Mouse (Mus musculus) liver, embryonic 12.5 days (tissue): ENCODE data around the gene Creb5. TPM values are rescaled to one million over a fixed set of nuclear protein-coding genes. Genes with fewer than 3 reads are reported as not detected.

ENCODE experiments used
- ATAC-seq: fragments of 200-750 bp; cut with Nextera tagmentation; 2 replicates; pipeline ENCODE4 v1.8.0; 2017; ENCODE audit warnings: moderate number of reproducible peaks, mild to moderate bottlenecking, moderate library complexity
- H3K27ac ChIP-seq: fragments of 300-500 bp; sonication (generic); 2 replicates; pipeline ENCODE4 v1.5.1; 2016; ENCODE audit warnings: mild to moderate bottlenecking
- H3K27me3 ChIP-seq: fragments of 300-500 bp; sonication (generic); replicated peaks from 2 replicates; pipeline ENCODE4 v1.6.1; 2016; ENCODE audit warnings: mild to moderate bottlenecking, moderate library complexity
- H3K36me3 ChIP-seq: fragments of 300-500 bp; sonication (generic); 2 replicates; pipeline ENCODE4 v1.6.1; 2016; ENCODE audit warnings: mild to moderate bottlenecking, moderate library complexity
- H3K4me1 ChIP-seq: fragments of 300-500 bp; sonication (generic); 2 replicates; pipeline ENCODE4 v1.6.1; 2016
- H3K4me2 ChIP-seq: fragments of 300-500 bp; sonication (generic); 2 replicates; pipeline ENCODE4 v1.6.1; 2016; ENCODE audit warnings: mild to moderate bottlenecking, moderate library complexity
- H3K4me3 ChIP-seq: fragments of 300-500 bp; sonication (generic); 2 replicates; pipeline ENCODE4 v1.5.1; 2016; ENCODE audit warnings: mild to moderate bottlenecking, moderate library complexity
- H3K9ac ChIP-seq: fragments of 300-500 bp; sonication (generic); 2 replicates; pipeline ENCODE4 v1.6.1; 2016; ENCODE audit warnings: mild to moderate bottlenecking, moderate library complexity
- H3K9me3 ChIP-seq: fragments of 300-500 bp; sonication (generic); replicated peaks from 2 replicates; pipeline ENCODE4 v1.6.1; 2016; ENCODE audit warnings: mild to moderate bottlenecking, moderate library complexity
- WGBS: fragments of 180-500 bp; shearing (Covaris S2); methylation state at CpG from one replicate; pipeline ENCODE4 v1.1.7; 2016; ENCODE audit not compliant: insufficient replicate concordance; 5-methylcytosine and 5-hydroxymethylcytosine counted together
- polyA plus RNA-seq: library from polyadenylated mRNA; unstranded; fragments of >200 nt; fragmentation: Nextera tagmentation; extraction: Ambion mirVana; gene quantifications from 2 replicates; pipeline ENCODE4 v1.2.1, GENCODE M21; 2016

Gene Creb5
- polyA plus RNA-seq, 1 experiment from 2014 or later = 0.33 TPM

DNA sequence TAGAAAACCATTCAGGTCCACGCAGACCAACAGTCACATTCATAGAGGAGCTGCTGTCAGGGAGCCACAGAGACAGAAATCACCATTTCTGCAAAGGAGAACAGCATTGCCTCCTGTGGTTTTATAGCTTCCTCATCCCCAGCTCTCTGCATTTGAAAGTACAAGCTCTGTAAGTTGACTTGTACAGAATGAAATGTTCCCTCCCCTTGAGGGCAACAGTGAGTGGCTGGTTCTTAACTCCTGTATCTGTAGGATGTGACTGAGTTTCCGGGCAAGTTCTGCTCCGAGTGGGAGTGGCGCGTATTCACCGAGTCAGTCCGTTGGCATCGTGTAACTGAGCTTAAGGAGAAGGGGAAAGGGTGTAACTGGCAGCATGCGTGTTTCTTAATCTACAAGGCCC, 426.1 kb downstream of the Creb5 start:
- ATAC-seq = no peak
- WGBS = 64% methylated on average over 9 of the region's 9 CpGs

DNA sequence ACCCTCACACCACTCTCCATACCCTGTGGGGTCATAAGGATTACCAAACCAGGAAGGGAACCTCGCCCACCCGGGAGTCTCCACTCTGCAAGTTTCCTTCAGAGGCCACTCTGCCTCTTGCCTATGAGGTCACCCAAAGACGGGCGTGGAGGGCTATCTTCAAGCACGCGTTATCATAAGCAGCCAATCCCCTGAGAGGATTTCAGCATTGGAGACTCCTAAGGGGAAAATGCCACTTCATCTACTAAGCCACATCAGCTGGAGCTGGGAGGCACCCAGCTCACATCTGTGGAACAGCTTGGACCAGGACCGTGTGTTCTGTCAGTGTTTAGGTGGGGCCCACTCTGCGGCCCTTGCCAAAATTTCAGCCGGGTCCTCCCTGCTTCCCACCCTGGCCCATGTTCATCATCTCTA, 427.8 kb downstream of the Creb5 start:
- Histone ChIP-seq H3K9ac (no peak overlapping the region), H3K27ac (no peak overlapping the region), H3K4me3 (no peak overlapping the region), H3K4me2 (no peak overlapping the region), H3K4me1 (no peaks in the 10 kb centered on the region), H3K36me3 (no peaks in the 10 kb centered on the region), H3K27me3 (no peaks in the 10 kb centered on the region), H3K9me3 (no peaks in the 10 kb centered on the region)
- WGBS = 70% methylated on average over 9 of the region's 9 CpGs
- no peak for ATAC-seq

More for the DNA sequence above, 426.1 kb downstream of the Creb5 start:
- Histone ChIP-seq H3K9ac (no peak overlapping the region), H3K4me3 (no peak overlapping the region), H3K4me2 (no peak overlapping the region), H3K36me3 (no peaks in the 10 kb centered on the region), H3K9me3 (no peaks in the 10 kb centered on the region), H3K27me3 (no peaks in the 10 kb centered on the region), H3K4me1 (no peaks in the 10 kb centered on the region), H3K27ac (no peak overlapping the region)

- H3K27me3 ChIP-seq = no peaks in the 10 kb centered on the region
- no peak for ATAC-seq
- H3K36me3 ChIP-seq = no peaks in the 10 kb centered on the region
- no peak overlapping the region for H3K4me2 ChIP-seq
- H3K4me3 ChIP-seq = no peak overlapping the region
- H3K9ac ChIP-seq = no peak overlapping the region
- no peaks in the 10 kb centered on the region for H3K4me1 ChIP-seq
- H3K27ac ChIP-seq = no peak overlapping the region
- WGBS = 76% methylated on average over 9 of the region's 9 CpGs
- no peaks in the 10 kb centered on the region for H3K9me3 ChIP-seq
Measured at GRCm38 (mm10) chr6:53716013-53716412, 428.9 kb downstream of the Creb5 start.

GRCm38 (mm10) chr6:53720009-53720408, 432.9 kb downstream of the Creb5 start:
- Histone ChIP-seq H3K4me1 (no peaks in the 10 kb centered on the region), H3K4me3 (no peak overlapping the region), H3K4me2 (no peak overlapping the region), H3K27ac (no peak overlapping the region), H3K36me3 (no peaks in the 10 kb centered on the region), H3K9ac (no peak overlapping the region), H3K9me3 (no peaks in the 10 kb centered on the region), H3K27me3 (no peaks in the 10 kb centered on the region)
- 75% methylated on average over 3 of the region's 3 CpGs for WGBS
- ATAC-seq = no peak

- Histone ChIP-seq H3K4me1 (no peaks in the 10 kb centered on the region), H3K9ac (no peak overlapping the region), H3K4me2 (no peak overlapping the region), H3K27me3 (no peaks in the 10 kb centered on the region), H3K36me3 (no peaks in the 10 kb centered on the region), H3K4me3 (no peak overlapping the region), H3K9me3 (no peaks in the 10 kb centered on the region), H3K27ac (no peak overlapping the region)
- 9% methylated on average over 9 of the region's 9 CpGs for WGBS
- ATAC-seq = no peak
Measured at GRCm38 (mm10) chr6:53721595-53721994, 434.5 kb downstream of the Creb5 start.

GRCm38 (mm10) chr6:53722694-53723093, 435.6 kb downstream of the Creb5 start:
- no peak for ATAC-seq
- Histone ChIP-seq H3K36me3 (no peaks in the 10 kb centered on the region), H3K4me1 (no peaks in the 10 kb centered on the region), H3K9ac (no peak overlapping the region), H3K4me3 (no peak overlapping the region), H3K27me3 (no peaks in the 10 kb centered on the region), H3K27ac (no peak overlapping the region), H3K4me2 (no peak overlapping the region), H3K9me3 (no peaks in the 10 kb centered on the region)
- WGBS = 72% methylated on average over 4 of the region's 4 CpGs

GRCm38 (mm10) chr6:53730487-53730886, 443.4 kb downstream of the Creb5 start:
- no peaks in the 10 kb centered on the region for H3K36me3 ChIP-seq
- no peak overlapping the region for H3K4me3 ChIP-seq
- no peak for ATAC-seq
- H3K4me2 ChIP-seq = no peak overlapping the region
- H3K4me1 ChIP-seq = no peaks in the 10 kb centered on the region
- no peaks in the 10 kb centered on the region for H3K9me3 ChIP-seq
- H3K9ac ChIP-seq = no peak overlapping the region
- H3K27ac ChIP-seq = no peak overlapping the region
- 72% methylated on average over 7 of the region's 7 CpGs for WGBS
- no peaks in the 10 kb centered on the region for H3K27me3 ChIP-seq

GRCm38 (mm10) chr6:53730996-53731485, 444.0 kb downstream of the Creb5 start:
- no peaks in the 10 kb centered on the region for H3K4me1 ChIP-seq
- WGBS = 55% methylated on average over 5 of the region's 5 CpGs
- ATAC-seq = no peak
- H3K9ac ChIP-seq = no peak overlapping the region
- no peaks in the 10 kb centered on the region for H3K9me3 ChIP-seq
- no peak overlapping the region for H3K27ac ChIP-seq
- no peaks in the 10 kb centered on the region for H3K27me3 ChIP-seq
- no peaks in the 10 kb centered on the region for H3K36me3 ChIP-seq
- no peak overlapping the region for H3K4me3 ChIP-seq
- H3K4me2 ChIP-seq = no peak overlapping the region

DNA sequence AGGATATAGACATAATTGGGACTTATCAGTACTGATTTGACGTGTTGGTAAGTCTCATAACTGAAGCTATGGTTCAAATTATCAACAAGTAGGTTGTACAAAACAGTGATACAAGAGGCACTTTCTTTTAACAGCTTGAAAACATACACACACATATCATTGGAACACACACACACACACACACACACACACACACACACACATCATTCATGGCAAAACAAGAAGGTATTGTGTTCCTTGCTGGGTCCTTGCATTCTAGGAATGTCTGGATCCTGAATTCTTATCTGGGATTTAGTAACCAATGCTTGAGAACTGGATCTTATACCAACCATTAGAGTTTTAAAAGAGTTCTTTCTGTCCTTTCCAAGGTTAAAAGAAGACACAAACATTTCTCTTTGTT, 446.5 kb downstream of the Creb5 start:
- Histone ChIP-seq H3K4me3 (no peak overlapping the region), H3K9ac (no peak overlapping the region), H3K27ac (no peak overlapping the region), H3K4me1 (no peaks in the 10 kb centered on the region), H3K27me3 (no peaks in the 10 kb centered on the region), H3K9me3 (no peaks in the 10 kb centered on the region), H3K4me2 (no peak overlapping the region), H3K36me3 (no peaks in the 10 kb centered on the region)
- ATAC-seq = no peak
- WGBS = 63% methylated on average over 1 of the region's 1 CpGs

GRCm38 (mm10) chr6:53733999-53734398, 446.9 kb downstream of the Creb5 start:
- no peak overlapping the region for H3K4me2 ChIP-seq
- no peak overlapping the region for H3K27ac ChIP-seq
- H3K4me1 ChIP-seq = no peaks in the 10 kb centered on the region
- no peak overlapping the region for H3K9ac ChIP-seq
- H3K4me3 ChIP-seq = no peak overlapping the region
- 37% methylated on average over 4 of the region's 4 CpGs for WGBS
- H3K9me3 ChIP-seq = no peaks in the 10 kb centered on the region
- no peaks in the 10 kb centered on the region for H3K27me3 ChIP-seq
- no peaks in the 10 kb centered on the region for H3K36me3 ChIP-seq
- no peak for ATAC-seq

DNA sequence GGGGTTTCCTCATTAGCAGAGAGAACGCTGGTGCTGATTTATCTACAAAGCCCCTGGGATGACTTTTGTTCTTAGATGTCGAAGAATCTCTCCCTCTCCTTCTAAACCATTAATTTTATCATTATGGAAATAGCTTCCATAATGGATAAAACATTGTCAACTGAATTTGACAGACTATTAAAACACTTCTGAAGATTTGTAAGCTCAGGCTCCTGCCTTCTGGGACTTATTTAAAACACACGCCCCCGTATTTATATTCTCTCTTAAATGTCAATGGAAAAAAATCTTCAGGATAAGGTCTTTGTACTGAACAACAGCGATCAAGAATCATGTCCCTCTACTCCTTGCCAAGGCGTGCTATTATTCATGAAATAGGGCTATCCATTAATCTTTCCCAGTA, 448.6 kb downstream of the Creb5 start:
- H3K4me1 ChIP-seq = no peaks in the 10 kb centered on the region
- H3K27me3 ChIP-seq = no peaks in the 10 kb centered on the region
- H3K9me3 ChIP-seq = no peaks in the 10 kb centered on the region
- WGBS = 59% methylated on average over 6 of the region's 6 CpGs
- no peak overlapping the region for H3K4me2 ChIP-seq
- ATAC-seq = no peak
- H3K36me3 ChIP-seq = no peaks in the 10 kb centered on the region
- H3K9ac ChIP-seq = no peak overlapping the region
- no peak overlapping the region for H3K4me3 ChIP-seq
- H3K27ac ChIP-seq = no peak overlapping the region

DNA sequence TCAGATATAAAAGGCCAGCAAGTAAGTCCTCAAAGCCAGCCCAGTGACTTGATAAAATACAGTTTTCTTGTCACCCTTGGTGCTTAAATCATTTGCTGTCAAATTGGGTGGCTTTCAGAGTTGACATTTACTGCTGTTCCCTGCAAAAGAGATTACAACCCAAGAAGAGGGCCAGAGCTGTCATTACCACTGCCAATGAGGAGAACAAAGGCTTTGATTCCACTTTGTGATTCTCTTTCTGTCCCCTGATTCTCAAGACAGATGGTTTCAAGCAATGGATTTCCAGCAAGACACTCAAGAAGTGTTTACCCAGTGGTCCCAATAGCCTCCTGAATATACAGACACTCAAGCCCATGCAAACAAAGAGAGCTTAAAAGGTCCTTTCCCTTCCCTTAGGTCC, 451.1 kb downstream of the Creb5 start:
- H3K27ac ChIP-seq = no peak overlapping the region
- no peak overlapping the region for H3K4me3 ChIP-seq
- H3K9ac ChIP-seq = no peak overlapping the region
- H3K9me3 ChIP-seq = no peaks in the 10 kb centered on the region
- no peak for ATAC-seq
- no peak overlapping the region for H3K4me2 ChIP-seq
- no peaks in the 10 kb centered on the region for H3K27me3 ChIP-seq
- no peaks in the 10 kb centered on the region for H3K4me1 ChIP-seq
- no peaks in the 10 kb centered on the region for H3K36me3 ChIP-seq

DNA sequence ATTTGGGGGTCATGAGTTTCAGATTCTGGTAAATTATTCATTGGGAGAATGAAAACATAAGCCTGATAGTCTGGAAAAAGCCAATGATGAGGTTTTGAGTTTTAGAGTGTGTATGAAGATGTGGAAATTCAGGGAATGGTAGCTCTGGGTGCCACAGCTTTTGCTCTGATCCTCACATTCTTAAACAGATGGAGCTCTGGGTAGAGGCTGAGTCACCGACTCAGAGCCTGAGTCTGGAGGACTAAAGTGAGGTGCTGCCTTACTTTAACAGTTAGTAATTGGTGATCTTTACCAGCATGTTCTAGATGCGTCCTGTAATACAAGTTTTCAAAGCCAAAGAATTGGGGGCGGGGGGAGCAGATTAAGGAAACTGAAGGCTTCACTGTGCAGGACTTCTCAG, 454.2 kb downstream of the Creb5 start:
- H3K27ac ChIP-seq = no peak overlapping the region
- no peak overlapping the region for H3K4me3 ChIP-seq
- H3K36me3 ChIP-seq = no peaks in the 10 kb centered on the region
- H3K4me2 ChIP-seq = no peak overlapping the region
- H3K9me3 ChIP-seq = no peaks in the 10 kb centered on the region
- no peak for ATAC-seq
- no peaks in the 10 kb centered on the region for H3K27me3 ChIP-seq
- H3K9ac ChIP-seq = no peak overlapping the region
- 67% methylated on average over 3 of the region's 3 CpGs for WGBS
- no peaks in the 10 kb centered on the region for H3K4me1 ChIP-seq
